Mouse (Mus musculus) erythroblast, embryonic 14.5 days (primary cell): ENCODE measurements at regions not wholly inside any gene's neighbourhood (a gene's known extent, or its start where the extent isn't known, plus 50 kb on each side); places are given as distances from the start of the nearest gene placed in this dataset.

ENCODE experiments used
- H3K27me3 ChIP-seq: 2 replicates; pipeline ENCODE4 v1.6.1; 2012; ENCODE audit warnings: inconsistent platforms; ENCODE audit not compliant: control insufficient read depth
- H3K36me3 ChIP-seq: 2 replicates; pipeline ENCODE4 v1.6.1; 2012; ENCODE audit warnings: mild to moderate bottlenecking, inconsistent platforms; ENCODE audit not compliant: control insufficient read depth
- H3K4me1 ChIP-seq: 2 replicates; pipeline ENCODE4 v1.6.1; 2012; ENCODE audit warnings: inconsistent platforms; ENCODE audit not compliant: control insufficient read depth
- H3K4me3 ChIP-seq: replicated peaks from 2 replicates; pipeline ENCODE3; 2012; ENCODE audit warnings: moderate library complexity, mild to moderate bottlenecking, inconsistent platforms
- H3K9me3 ChIP-seq: 2 replicates; pipeline ENCODE4 v1.6.1; 2012; ENCODE audit warnings: low read length, inconsistent platforms, mixed read lengths; ENCODE audit not compliant: control insufficient read depth
- GATA1 ChIP-seq: IDR thresholded peaks from 2 replicates; pipeline ENCODE4 v1.6.1; 2012; ENCODE audit warnings: low read length, inconsistent platforms, mixed read lengths
- TAL1 ChIP-seq: IDR thresholded peaks from 3 replicates; pipeline ENCODE4 v1.6.1; 2012; ENCODE audit warnings: low read length, inconsistent platforms, mixed read lengths

- Histone ChIP-seq H3K36me3 (no peaks in the 10 kb centered on the region), H3K4me1 (no peaks in the 10 kb centered on the region), H3K4me3 (no peak overlapping the region), H3K9me3 (no peaks in the 10 kb centered on the region), H3K27me3 (no peaks in the 10 kb centered on the region)
- no peak for TF ChIP-seq GATA1
- no peak for TF ChIP-seq TAL1
Observed at GRCm38 (mm10) chr13:97560789-97561188, 199.6 kb downstream of the Gm10260 start.

- TF ChIP-seq GATA1 (no peak), TAL1 (no peak)
- Histone ChIP-seq H3K36me3 (no peaks in the 10 kb centered on the region), H3K27me3 (no peaks in the 10 kb centered on the region), H3K4me1 (no peaks in the 10 kb centered on the region), H3K4me3 (no peak overlapping the region), H3K9me3 (no peaks in the 10 kb centered on the region)
Observed at GRCm38 (mm10) chr13:97559611-97560385, 200.6 kb downstream of the Gm10260 start.

- H3K27me3 ChIP-seq: no peaks in the 10 kb centered on the region
- no peaks in the 10 kb centered on the region for H3K36me3 ChIP-seq
- H3K9me3 ChIP-seq: no peaks in the 10 kb centered on the region
- H3K4me1 ChIP-seq: no peaks in the 10 kb centered on the region
- no peak for TF ChIP-seq GATA1
- no peak for TF ChIP-seq TAL1
- no peak overlapping the region for H3K4me3 ChIP-seq
Observed at GRCm38 (mm10) chr13:97558884-97559283, 201.5 kb downstream of the Gm10260 start.

GRCm38 (mm10) chr13:97555312-97555711 is 205.1 kb downstream of the Gm10260 start:
- Histone ChIP-seq H3K4me1 (no peaks in the 10 kb centered on the region), H3K36me3 (no peaks in the 10 kb centered on the region), H3K27me3 (no peaks in the 10 kb centered on the region), H3K4me3 (no peak overlapping the region), H3K9me3 (no peaks in the 10 kb centered on the region)
- TF ChIP-seq TAL1: no peak

- Histone ChIP-seq H3K36me3 (no peaks in the 10 kb centered on the region), H3K9me3 (no peaks in the 10 kb centered on the region), H3K4me1 (no peaks in the 10 kb centered on the region), H3K4me3 (no peak overlapping the region), H3K27me3 (no peaks in the 10 kb centered on the region)
- TF ChIP-seq TAL1: no peak
- TF ChIP-seq GATA1: no peak
Observed at GRCm38 (mm10) chr13:97554601-97555000, 205.8 kb downstream of the Gm10260 start.

- no peaks in the 10 kb centered on the region for H3K27me3 ChIP-seq
- no peaks in the 10 kb centered on the region for H3K4me1 ChIP-seq
- no peaks in the 10 kb centered on the region for H3K9me3 ChIP-seq
- TF ChIP-seq GATA1 (no peak), TAL1 (no peak)
- no peaks in the 10 kb centered on the region for H3K36me3 ChIP-seq
- H3K4me3 ChIP-seq: no peak overlapping the region
Observed at GRCm38 (mm10) chr13:97552236-97552635, 208.2 kb downstream of the Gm10260 start.

GRCm38 (mm10) chr13:97550880-97551279 is 209.6 kb downstream of the Gm10260 start:
- no peaks in the 10 kb centered on the region for H3K9me3 ChIP-seq
- H3K36me3 ChIP-seq: no peaks in the 10 kb centered on the region
- no peak overlapping the region for H3K4me3 ChIP-seq
- no peaks in the 10 kb centered on the region for H3K27me3 ChIP-seq
- TF ChIP-seq TAL1 (no peak), GATA1 (no peak)
- H3K4me1 ChIP-seq: no peaks in the 10 kb centered on the region

- Histone ChIP-seq H3K36me3 (no peaks in the 10 kb centered on the region), H3K27me3 (no peaks in the 10 kb centered on the region), H3K4me1 (no peaks in the 10 kb centered on the region), H3K9me3 (no peaks in the 10 kb centered on the region), H3K4me3 (no peak overlapping the region)
- TF ChIP-seq GATA1 (no peak), TAL1 (no peak)
Observed at GRCm38 (mm10) chr13:97550172-97550571, 210.3 kb downstream of the Gm10260 start.

GRCm38 (mm10) chr13:97549384-97549783 is 211.0 kb downstream of the Gm10260 start:
- Histone ChIP-seq H3K4me3 (no peak overlapping the region), H3K27me3 (no peaks in the 10 kb centered on the region), H3K36me3 (no peaks in the 10 kb centered on the region), H3K9me3 (no peaks in the 10 kb centered on the region), H3K4me1 (no peaks in the 10 kb centered on the region)
- TF ChIP-seq GATA1 (no peak), TAL1 (no peak)

- Histone ChIP-seq H3K9me3 (no peaks in the 10 kb centered on the region), H3K4me1 (no peaks in the 10 kb centered on the region), H3K27me3 (no peaks in the 10 kb centered on the region), H3K4me3 (no peak overlapping the region), H3K36me3 (no peaks in the 10 kb centered on the region)
- no peak for TF ChIP-seq TAL1
Observed at GRCm38 (mm10) chr13:97548527-97548977, 211.9 kb downstream of the Gm10260 start.
